Mouse (Mus musculus) lung, adult 2 months (tissue): Measurements from ENCODE around the gene Abcg2.
"Not testable (repeated sequence)": the region's sequence is repeated elsewhere in the genome, so short reads cannot be mapped to it uniquely, and the experiment has no call there.

ENCODE experiments used
- CTCF ChIP-seq: fragments of 200-500 bp; IDR thresholded peaks from 2 replicates; pipeline ENCODE4 v1.5.1; 2011; ENCODE audit warnings: mild to moderate bottlenecking, low read length, control low read depth; ENCODE audit not compliant: insufficient read depth
- POLR2A ChIP-seq: fragments of 200-500 bp; IDR thresholded peaks from 2 replicates; pipeline ENCODE4 v1.6.1; 2011; ENCODE audit warnings: low read depth, mild to moderate bottlenecking, control low read depth, low read length, borderline replicate concordance; ENCODE audit errors: extremely low read depth

DNA sequence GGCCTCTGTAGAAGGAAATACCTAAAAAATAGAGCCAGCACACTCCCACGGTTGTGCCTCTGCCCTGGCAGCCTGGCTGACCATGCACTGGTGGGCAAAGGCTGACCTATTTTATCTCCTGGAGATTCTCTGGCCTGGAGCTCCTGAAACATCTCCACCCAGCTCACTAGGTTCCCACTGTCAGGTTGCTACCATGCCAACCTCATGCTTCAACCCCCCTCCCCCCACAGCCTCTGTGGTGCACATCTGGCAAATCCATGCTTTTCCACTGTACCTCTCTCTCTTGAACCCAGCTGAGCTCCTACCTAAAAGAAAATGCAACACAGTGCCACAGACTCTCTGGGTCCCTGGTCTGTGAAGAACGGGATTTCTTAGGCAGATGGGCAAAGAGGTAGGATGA, 39.4 kb upstream of the Abcg2 start:
- not testable (repeated sequence) for TF ChIP-seq CTCF, POLR2A
